Mouse (Mus musculus) stomach, postnatal 0 days (tissue): Measurements from ENCODE around the gene Rtkn2.

Experiments
- CTCF ChIP-seq: IDR thresholded peaks from 2 replicates; pipeline ENCODE4 v1.5.1; 2016; ENCODE audit warnings: antibody characterized with exemption, low read depth, mild to moderate bottlenecking, moderate library complexity
- EP300 ChIP-seq: optimal IDR thresholded peaks from 2 replicates; pipeline ENCODE3; 2016; ENCODE audit warnings: antibody characterized with exemption

GRCm38 (mm10) chr10:68106351-68106950, 127.1 kb downstream of the Rtkn2 start:
- TF ChIP-seq CTCF, result no peak
- TF ChIP-seq EP300, result no peak
